Mouse (Mus musculus): ENCODE data around the gene Unc93a2. TPM values are rescaled to one million over a fixed set of nuclear protein-coding genes. Genes with fewer than 3 reads are reported as not detected.
"Not testable (repeated sequence)": the region's sequence is repeated elsewhere in the genome, so short reads cannot be mapped to it uniquely, and the experiment has no call there.

Gene Unc93a2
- polyA plus RNA-seq, 1 experiment from 2014 or later: not detected

GRCm38 (mm10) chr17:7366676-7367374 lies 18.4 kb downstream of the Unc93a2 start:
- not testable (repeated sequence) for H3K27me3 ChIP-seq (replicated peaks); H3K27ac ChIP-seq (replicated peaks); H3K9me3 ChIP-seq; H3K4me2 ChIP-seq; H3K9ac ChIP-seq; H3K4me1 ChIP-seq; H3K4me3 ChIP-seq; ATAC-seq (ENCODE audit: extremely low read depth, insufficient number of reproducible peaks, low FRiP score, low TSS enrichment); H3K36me3 ChIP-seq
- 49% methylated on average over 5 of the region's 7 CpGs for WGBS

- H3K4me3 ChIP-seq; ATAC-seq (ENCODE audit: extremely low read depth, insufficient number of reproducible peaks, low FRiP score, low TSS enrichment); H3K9me3 ChIP-seq; H3K4me1 ChIP-seq; H3K4me2 ChIP-seq; H3K27ac ChIP-seq (replicated peaks); H3K36me3 ChIP-seq; H3K27me3 ChIP-seq (replicated peaks); H3K9ac ChIP-seq: not testable (repeated sequence)
- WGBS: 40% methylated on average over 1 of the region's 1 CpGs
Measured at GRCm38 (mm10) chr17:7366265-7366664, 19.0 kb downstream of the Unc93a2 start.

GRCm38 (mm10) chr17:7365615-7366014 lies 19.6 kb downstream of the Unc93a2 start:
- ATAC-seq (ENCODE audit: extremely low read depth, insufficient number of reproducible peaks, low FRiP score, low TSS enrichment): not testable (repeated sequence)
- whole genome bisulfite sequencing: no CpG with 5 or more reads among the region's 3 CpGs

GRCm38 (mm10) chr17:7360749-7361465 lies 24.4 kb downstream of the Unc93a2 start:
- not testable (repeated sequence) for H3K4me1 ChIP-seq; H3K36me3 ChIP-seq; H3K27me3 ChIP-seq (replicated peaks); H3K27ac ChIP-seq (replicated peaks); H3K4me2 ChIP-seq; ATAC-seq (ENCODE audit: extremely low read depth, insufficient number of reproducible peaks, low FRiP score, low TSS enrichment); H3K9me3 ChIP-seq; H3K4me3 ChIP-seq; H3K9ac ChIP-seq
- WGBS: 64% methylated on average over 9 of the region's 9 CpGs

More at GRCm38 (mm10) chr17:7365615-7366014, 19.6 kb downstream of the Unc93a2 start:
- not testable (repeated sequence) for H3K9ac ChIP-seq; H3K27ac ChIP-seq (replicated peaks); H3K4me3 ChIP-seq; H3K27me3 ChIP-seq (replicated peaks); H3K9me3 ChIP-seq; H3K4me2 ChIP-seq; H3K36me3 ChIP-seq; H3K4me1 ChIP-seq

GRCm38 (mm10) chr17:7359806-7360205 lies 25.5 kb downstream of the Unc93a2 start:
- H3K27ac ChIP-seq (replicated peaks); H3K9me3 ChIP-seq; H3K4me3 ChIP-seq; ATAC-seq (ENCODE audit: extremely low read depth, insufficient number of reproducible peaks, low FRiP score, low TSS enrichment); H3K4me2 ChIP-seq; H3K36me3 ChIP-seq; H3K4me1 ChIP-seq; H3K9ac ChIP-seq; H3K27me3 ChIP-seq (replicated peaks): not testable (repeated sequence)
- WGBS: 63% methylated on average over 4 of the region's 4 CpGs

GRCm38 (mm10) chr17:7352596-7352995 lies 32.7 kb downstream of the Unc93a2 start, which contains the start of gene Ttll2:
Gene Ttll2, minus strand, starts transcription at chr17:7352696.
- H3K9ac ChIP-seq; H3K36me3 ChIP-seq; H3K27ac ChIP-seq (replicated peaks); H3K4me2 ChIP-seq; ATAC-seq (ENCODE audit: extremely low read depth, insufficient number of reproducible peaks, low FRiP score, low TSS enrichment); H3K4me3 ChIP-seq; H3K9me3 ChIP-seq; H3K4me1 ChIP-seq; H3K27me3 ChIP-seq (replicated peaks): not testable (repeated sequence)
- 85% methylated on average over 1 of the region's 1 CpGs for WGBS

GRCm38 (mm10) chr17:7348765-7349164 lies 36.5 kb downstream of the Unc93a2 start:
- H3K27me3 ChIP-seq (replicated peaks): not testable (repeated sequence)
- 45% methylated on average over 2 of the region's 3 CpGs for WGBS

GRCm38 (mm10) chr17:7337381-7337780 lies 47.9 kb downstream of the Unc93a2 start:
- not testable (repeated sequence) for H3K4me1 ChIP-seq; H3K9ac ChIP-seq; H3K4me3 ChIP-seq; H3K27me3 ChIP-seq (replicated peaks); ATAC-seq (ENCODE audit: extremely low read depth, insufficient number of reproducible peaks, low FRiP score, low TSS enrichment); H3K9me3 ChIP-seq; H3K27ac ChIP-seq (replicated peaks); H3K36me3 ChIP-seq; H3K4me2 ChIP-seq
- WGBS: 55% methylated on average over 7 of the region's 9 CpGs

More at GRCm38 (mm10) chr17:7348765-7349164, 36.5 kb downstream of the Unc93a2 start:
- not testable (repeated sequence) for H3K4me2 ChIP-seq; H3K9ac ChIP-seq; H3K9me3 ChIP-seq; H3K27ac ChIP-seq (replicated peaks); ATAC-seq (ENCODE audit: extremely low read depth, insufficient number of reproducible peaks, low FRiP score, low TSS enrichment); H3K36me3 ChIP-seq; H3K4me1 ChIP-seq; H3K4me3 ChIP-seq

GRCm38 (mm10) chr17:7332745-7333144 lies 52.5 kb downstream of the Unc93a2 start:
- not testable (repeated sequence) for H3K9me3 ChIP-seq; H3K9ac ChIP-seq; H3K36me3 ChIP-seq; H3K4me3 ChIP-seq; H3K4me1 ChIP-seq; H3K4me2 ChIP-seq; H3K27ac ChIP-seq (replicated peaks); ATAC-seq (ENCODE audit: extremely low read depth, insufficient number of reproducible peaks, low FRiP score, low TSS enrichment); H3K27me3 ChIP-seq (replicated peaks)
- 82% methylated on average over 3 of the region's 5 CpGs for WGBS

GRCm38 (mm10) chr17:7326415-7326814 lies 58.8 kb downstream of the Unc93a2 start:
- H3K27ac ChIP-seq (replicated peaks); H3K36me3 ChIP-seq; H3K27me3 ChIP-seq (replicated peaks); H3K9ac ChIP-seq; H3K4me3 ChIP-seq; H3K4me2 ChIP-seq; ATAC-seq (ENCODE audit: extremely low read depth, insufficient number of reproducible peaks, low FRiP score, low TSS enrichment); H3K4me1 ChIP-seq; H3K9me3 ChIP-seq: not testable (repeated sequence)
- WGBS: 20% methylated on average over 7 of the region's 8 CpGs

- not testable (repeated sequence) for H3K4me2 ChIP-seq; H3K27ac ChIP-seq (replicated peaks); H3K4me1 ChIP-seq; H3K9ac ChIP-seq; H3K4me3 ChIP-seq; H3K36me3 ChIP-seq; ATAC-seq (ENCODE audit: extremely low read depth, insufficient number of reproducible peaks, low FRiP score, low TSS enrichment); H3K9me3 ChIP-seq; H3K27me3 ChIP-seq (replicated peaks)
- WGBS: 81% methylated on average over 4 of the region's 5 CpGs
Measured at GRCm38 (mm10) chr17:7324346-7324745, 60.9 kb downstream of the Unc93a2 start, which contains the start of gene Tcp10a. Gene Tcp10a, plus strand, starts transcription at chr17:7324646.

GRCm38 (mm10) chr17:7319789-7320188 lies 65.5 kb downstream of the Unc93a2 start:
- not testable (repeated sequence) for H3K9me3 ChIP-seq; H3K9ac ChIP-seq; H3K27me3 ChIP-seq (replicated peaks); H3K4me2 ChIP-seq; H3K4me1 ChIP-seq; H3K27ac ChIP-seq (replicated peaks); ATAC-seq (ENCODE audit: extremely low read depth, insufficient number of reproducible peaks, low FRiP score, low TSS enrichment); H3K4me3 ChIP-seq; H3K36me3 ChIP-seq
- WGBS: 62% methylated on average over 6 of the region's 6 CpGs

Data from heart, embryonic 13.5 days (tissue).